Mouse (Mus musculus) T-helper 2 cell (primary cell): Measurements from ENCODE around the gene Gata5.

Source experiments
- in situ Hi-C: fragments of 300-600 bp; cut with MboI, MseI; formaldehyde crosslinking; loops from one replicate; pipeline ENCODE4 v1.15.1; 2025; ENCODE audit warnings: high pct_unique_total_duplicates

The Gata5 gene

DNA sequence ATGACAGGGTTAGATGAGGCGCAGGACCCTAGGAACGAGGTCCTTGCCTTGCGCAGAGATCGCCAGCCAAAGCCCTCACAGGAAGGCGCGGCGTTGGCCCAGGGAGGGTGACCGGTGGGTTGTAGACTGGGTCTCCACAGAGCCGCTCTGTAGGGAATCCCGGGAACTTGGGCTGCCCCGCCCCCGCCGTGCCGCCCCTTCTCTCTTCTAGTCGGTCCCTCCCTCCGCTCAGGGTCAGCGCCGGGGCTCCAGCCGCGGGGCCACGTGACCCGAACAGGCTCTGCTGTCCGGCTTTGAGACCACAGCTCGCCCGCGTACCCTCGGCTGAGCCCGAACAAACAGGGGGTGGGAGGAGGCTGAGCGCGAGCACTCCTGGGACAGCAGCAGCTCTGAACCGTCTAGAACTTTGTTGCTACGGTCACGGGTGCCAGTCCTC, at the start of gene Gata5:
TSS of gene Gata5 (minus strand) at position 149 of the 436 bp plus-strand sequence.
- in situ Hi-C loops = no loop called here

DNA sequence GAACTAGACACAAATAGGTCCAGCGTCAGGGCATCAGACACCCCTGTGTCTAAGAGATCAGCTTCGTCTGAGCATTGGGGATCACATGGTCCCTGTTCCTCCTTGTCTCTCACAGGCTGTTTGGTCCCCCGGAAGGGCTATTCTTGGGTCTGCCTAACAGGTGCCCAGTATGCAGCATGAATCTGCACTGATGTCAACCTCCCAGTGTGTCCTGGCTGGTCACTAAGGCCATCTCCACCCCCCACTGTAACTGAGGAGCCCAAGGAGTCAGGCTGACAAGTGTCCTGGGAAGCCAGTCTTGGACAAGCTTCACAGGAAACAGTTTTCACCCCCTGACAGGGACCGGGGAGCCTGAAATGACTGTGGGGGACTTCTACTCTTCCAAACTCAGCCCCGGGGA, 42.2 kb upstream of the Gata5 start:
- in situ Hi-C loops = loop anchor here (25.0 kb wide), 1 partner anchor 1264 kb away; no protein-coding TSS in a partner anchor

DNA sequence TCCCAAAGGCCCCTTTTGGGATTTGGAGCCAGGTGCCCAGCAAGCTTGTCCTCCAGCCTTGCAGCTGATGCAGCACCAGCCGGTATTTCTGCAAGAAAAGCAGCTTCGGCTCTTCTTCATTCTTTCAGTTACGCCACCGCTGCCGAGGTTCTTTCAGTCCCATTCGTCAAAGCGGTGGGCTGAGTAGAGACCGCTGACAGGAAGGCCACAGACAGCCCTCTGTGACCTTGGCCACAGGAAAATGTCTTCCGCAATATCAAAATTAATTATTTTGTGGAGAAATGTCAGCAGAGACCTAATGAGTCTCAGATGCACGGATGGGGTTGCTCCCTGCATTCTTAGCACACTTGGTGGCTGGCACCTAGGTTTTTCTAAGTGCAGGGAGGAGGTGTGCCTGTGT, 38.8 kb upstream of the Gata5 start:
- in situ Hi-C loops = no loop called here

DNA sequence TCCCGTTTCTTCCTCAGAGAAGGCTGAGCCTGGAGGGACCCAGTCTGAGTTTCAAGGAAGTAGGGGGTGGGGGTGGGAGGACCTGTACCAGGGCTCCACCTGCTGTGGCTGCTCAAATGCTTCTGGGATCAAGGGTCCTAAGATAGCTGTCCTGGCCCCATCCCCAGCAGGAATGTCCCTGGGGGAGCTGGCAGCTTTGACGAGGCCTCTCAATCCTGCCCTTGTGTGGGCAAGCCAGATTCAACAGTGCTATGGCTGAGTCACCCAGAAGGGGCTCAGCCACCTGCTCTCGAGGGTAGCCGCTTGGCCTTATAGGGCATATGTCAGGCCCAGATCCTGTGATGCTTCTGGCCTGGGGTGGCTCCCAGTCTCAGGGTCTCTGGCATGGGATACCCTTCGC, 33.9 kb upstream of the Gata5 start:
- in situ Hi-C loops = no loop called here

DNA sequence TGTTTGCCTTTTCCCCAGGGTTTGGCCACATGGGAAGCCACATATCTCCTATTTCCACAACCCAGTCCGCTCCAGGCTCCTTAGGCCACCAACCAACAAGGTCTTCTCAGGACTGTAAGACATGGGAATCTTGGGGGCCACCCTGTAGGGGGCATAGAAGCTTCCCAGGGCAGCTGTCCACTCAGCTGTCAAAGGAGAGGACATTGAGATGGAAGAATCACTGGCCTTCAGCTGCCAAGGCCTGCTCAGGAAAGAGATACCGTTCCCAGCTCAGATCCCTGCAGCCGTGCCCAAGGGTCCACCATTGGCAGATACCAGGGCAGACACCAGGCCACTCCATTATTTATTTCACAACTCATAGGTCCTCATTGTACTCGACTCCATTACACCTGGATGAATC, 32.9 kb upstream of the Gata5 start:
- in situ Hi-C loops = no loop called here

DNA sequence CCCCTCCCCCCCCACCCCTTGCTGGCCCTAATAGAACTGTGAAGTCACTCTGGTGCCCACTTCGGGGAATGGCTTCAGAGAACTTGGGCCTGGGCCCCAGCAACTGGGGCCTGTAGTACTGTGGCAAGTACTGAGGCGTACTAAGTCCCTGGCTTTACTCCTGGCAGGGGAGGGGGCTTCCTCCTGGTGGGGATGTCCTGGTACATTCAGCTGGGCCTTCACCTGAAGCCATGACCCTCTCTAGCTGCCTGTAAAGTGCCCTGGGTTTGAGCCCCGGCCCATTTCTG, 28.9 kb upstream of the Gata5 start:
- in situ Hi-C loops = no loop called here

DNA sequence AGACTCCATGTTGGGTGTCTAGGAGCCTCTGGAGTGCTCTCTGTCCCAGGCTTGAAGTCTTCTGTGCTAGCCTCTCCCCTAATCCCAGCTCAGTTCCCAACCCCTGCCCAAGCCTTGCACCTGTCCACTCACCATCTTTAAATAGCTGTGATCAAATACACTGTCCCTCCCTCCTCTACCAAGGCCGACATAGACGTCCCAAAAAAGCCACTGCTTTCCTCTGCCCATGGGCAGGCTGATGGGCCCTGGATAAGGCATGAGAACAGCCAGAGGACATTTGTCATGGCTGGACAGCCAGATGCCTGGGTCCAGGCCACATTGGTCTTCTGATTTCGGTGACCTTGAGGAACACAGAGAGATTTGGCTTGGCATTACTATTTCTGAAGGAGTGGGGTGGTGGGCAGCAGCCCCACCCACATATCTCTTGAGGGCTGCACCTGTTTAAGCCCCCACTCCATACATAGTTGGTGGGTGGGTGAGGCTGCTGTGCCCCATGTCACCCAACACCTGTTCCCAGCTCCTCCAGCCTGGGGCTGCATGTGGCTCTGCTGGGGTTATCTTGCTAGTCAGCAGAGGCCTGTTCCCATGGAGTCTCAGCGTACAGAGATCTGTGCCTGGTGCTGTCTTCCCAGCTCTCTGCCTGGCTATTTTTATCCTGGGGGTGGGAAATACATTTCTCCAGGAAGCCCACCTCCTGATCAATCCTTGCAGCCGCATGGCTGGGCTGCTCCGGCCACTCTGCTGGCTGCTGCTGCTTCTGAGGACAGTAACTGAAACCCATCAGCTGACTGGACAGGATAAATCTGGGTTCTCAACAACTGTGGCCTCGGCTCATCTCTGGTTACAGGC, 28.3 kb upstream of the Gata5 start:
- in situ Hi-C loops = no loop called here

DNA sequence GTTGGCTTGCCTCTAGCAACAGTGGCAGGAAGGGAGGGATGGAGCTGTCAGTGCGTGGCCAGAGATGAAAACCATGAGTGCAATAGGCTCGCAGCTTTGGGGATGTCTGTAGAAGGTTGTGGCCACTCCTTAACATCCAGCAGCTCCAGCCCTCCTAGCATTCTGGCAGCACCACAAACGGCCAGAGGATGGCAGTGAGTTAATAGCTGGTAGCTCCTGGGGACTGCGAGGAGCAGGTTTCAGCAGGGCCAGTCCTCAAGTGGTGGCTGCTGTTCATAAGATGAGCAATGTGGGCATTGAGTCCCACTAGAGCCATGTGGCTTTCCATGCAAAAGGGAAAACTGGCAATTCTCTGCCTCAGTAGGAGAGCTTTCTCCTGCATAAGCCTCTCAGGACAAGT, 24.6 kb upstream of the Gata5 start:
- in situ Hi-C loops = no loop called here

DNA sequence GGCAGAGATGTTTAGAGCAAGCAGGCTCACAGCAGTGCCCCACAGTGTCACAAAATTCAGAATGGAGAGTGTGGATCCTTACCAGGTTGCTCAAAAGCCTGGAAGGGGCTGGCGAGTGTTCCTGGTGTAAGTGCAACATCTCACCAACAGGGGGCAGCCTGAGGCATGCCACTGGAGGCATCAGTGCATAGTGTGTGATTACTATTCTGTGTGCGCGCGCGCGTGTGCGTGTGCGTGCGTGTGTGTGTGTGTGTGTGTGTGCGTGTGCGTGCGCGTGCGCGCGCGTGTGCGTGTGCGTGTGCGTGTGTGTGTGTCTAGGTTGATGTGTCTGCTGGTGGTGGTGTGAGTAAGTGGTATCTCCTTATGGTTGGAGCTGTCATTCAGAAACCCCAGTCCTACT, 18.8 kb upstream of the Gata5 start:
- in situ Hi-C loops = no loop called here

DNA sequence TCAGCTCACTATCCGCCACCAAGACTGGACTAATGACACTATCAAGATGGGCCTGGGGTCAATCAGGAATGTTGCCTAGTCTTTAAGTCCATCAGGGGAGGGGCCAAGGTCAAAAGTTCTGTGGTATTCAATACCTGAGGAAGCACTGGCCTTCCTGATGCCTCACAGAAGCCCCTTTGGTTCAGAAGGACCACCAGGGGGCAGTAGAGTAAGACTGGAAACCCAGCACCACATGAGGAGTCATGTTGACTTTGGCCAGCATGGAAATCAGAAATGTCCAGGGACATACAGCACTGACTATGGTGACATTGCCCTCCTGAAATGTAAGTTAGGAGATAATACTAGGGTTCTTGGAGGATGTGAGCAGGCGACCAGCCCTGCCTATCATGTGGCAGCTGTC, 16.2 kb upstream of the Gata5 start:
- in situ Hi-C loops = no loop called here

DNA sequence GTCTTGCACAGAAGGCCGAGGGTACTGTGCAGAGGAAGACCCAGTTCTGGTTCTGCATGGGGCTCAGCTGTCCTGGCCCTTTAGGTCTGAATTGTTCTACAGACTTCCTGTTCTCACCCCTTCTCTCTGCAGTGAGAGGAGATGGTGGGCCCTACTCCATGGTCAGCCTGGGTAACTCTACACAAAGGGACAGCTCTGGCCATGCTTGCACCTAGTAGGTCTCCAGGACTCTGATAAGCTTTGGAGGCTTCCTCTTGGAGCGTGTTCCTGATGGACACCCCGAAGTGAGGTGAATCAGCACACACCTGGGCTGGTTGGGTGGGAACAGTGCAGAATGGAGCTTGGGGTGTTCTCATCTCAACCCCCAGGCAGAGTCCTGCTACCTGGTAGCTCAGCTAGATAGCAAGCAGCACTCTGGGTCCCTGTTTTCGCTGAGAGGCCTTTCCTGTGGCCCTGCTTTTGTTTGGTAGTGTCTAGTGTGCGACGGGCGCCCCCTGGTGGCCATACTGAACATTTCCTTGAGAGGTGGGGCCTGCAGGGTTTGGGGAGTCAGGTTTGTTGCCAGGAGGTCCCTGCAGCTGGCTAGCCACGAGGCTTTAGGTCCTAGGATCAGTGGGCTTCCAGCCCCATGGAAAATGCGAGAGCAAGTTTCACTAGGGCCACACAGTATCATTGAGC, 12.5 kb upstream of the Gata5 start:
- in situ Hi-C loops = loop anchor here (5.0 kb wide), 1 partner anchor 70 kb away; no protein-coding TSS in a partner anchor

DNA sequence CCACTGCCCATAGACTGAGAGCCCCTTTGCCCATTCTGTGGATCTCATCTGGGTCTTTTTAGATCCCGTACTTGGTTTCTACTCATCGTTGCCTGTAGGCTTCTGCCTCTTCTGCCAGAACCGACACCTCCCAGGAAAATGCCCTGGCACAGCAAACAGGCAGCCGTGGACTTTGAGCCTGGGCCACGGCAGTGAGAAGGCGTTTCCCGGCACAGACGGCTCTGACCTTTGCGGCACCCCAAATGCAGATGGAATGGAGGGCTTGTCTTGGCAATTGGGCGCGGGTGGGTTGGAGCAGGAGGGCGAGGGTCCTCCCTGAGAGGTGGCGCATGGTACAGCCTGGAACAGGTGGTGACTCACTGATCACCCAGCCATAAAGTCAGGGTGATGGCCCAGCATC, 8.6 kb upstream of the Gata5 start:
- in situ Hi-C loops = no loop called here

DNA sequence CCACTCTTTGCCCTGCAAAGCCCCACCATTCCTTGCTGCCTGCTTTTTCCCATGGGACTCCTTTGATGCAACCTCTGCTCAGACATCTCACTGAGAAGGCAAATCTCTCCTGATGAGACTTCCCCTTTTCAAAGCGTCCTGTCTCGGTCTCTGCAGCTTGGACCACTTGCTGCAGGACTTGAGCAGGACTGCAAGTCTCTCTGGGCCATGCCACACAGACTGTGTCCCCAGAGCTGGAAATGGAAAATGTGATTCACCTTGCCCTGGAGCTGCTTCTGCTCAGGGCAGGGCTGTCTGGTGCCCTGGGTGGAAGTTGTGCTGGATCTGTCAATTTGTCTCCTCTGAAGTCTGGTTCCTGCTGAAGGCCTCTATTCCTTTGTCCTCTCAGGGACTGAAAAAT, 7.7 kb upstream of the Gata5 start:
- in situ Hi-C loops = no loop called here

DNA sequence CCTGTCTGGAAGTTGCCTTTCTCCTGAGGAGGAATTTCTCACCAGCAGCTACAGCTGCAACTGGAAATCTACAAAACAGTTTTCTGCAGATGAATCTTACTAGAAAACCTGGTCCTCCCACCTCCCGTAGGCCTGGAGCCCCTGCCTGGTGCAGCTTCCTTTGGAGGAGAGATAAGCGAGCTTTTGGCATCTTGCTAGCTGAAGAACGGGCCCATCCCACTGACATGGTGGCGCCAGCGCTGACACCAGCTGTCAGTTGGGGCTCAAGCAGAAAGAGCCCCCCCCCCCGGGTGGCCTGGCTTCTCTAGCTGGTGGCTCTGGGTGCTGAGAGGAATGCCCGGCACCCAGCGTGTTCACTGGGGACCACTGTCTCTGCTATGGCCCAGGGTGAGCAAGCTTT, 6.7 kb upstream of the Gata5 start:
- in situ Hi-C loops = no loop called here

DNA sequence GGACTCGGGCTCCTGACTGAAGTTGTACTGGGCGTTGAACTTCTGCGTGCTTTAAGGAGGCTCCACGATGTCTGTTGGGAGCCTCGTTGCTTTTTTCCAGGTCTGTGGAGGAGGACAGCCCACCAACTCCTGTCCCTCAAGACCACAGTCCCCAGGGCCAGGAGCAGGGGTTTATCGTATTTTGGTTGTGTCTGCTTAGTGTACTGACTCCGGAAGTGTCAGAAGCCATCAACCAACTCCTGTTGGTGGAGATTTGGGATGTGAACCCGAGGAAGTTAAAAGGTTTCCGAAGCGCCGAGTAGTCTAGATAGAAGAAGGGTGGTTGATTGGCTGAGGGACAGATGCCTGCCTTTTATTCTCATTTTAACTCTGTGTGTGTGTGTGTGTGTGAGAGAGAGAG, 5.4 kb upstream of the Gata5 start:
- in situ Hi-C loops = no loop called here

DNA sequence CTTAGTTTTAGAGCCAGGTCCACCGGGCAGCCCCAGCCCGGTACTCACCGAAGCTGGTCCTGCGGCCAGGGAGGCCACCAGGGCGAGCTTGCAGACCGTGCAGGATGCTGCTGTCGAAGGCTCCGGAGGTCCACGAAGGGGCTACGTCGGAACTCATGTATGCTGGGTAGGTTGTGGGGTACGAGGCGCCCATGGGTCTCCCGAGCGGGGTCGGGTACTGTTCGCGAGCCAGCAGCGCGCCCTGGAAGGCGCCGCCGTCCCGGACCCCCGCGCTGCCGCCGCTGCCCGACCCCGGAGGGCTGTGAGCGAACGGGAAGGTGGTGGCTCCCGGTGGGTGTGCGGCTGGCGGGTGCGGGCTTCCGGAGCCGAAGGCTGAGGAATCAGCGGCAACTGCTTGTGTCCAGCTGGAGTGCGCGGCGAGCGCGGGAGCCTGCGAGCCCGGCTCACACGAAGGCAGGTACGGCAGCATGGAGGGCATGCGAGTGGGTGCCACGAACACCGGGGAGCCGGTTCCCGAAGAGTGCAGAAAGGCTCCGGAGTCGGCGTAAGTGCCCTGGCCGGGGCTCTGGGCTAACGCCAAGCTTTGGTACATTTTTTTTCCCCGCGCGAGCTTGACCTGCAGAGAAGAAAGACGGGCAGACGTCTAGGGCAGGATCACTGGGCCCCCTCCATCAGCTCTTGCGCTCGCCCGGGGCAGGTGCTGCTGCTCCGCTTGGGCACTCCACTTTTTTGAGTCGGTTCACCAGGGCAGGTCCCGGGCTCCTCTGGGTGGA, 535 bp downstream of the Gata5 start:
- in situ Hi-C loops = no loop called here

DNA sequence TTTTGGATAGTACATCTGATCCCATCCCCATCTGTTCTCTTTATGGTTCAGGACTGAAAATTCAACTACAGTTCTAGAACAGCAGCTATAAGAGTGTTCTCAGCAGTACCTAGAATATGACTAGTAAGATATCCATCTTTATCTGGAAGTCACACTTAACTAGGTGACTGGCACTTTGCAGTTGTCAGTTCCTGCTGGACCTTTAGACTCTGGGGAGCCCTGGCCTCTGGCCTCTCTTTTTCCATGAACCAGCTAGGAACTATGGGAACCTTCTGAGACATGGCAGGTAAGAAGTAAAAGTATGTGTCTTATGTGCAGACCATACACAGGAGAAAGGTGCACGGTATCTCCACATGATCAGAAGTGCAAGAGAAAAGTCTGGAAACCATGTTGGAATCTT, 5.0 kb downstream of the Gata5 start:
- in situ Hi-C loops = loop anchor here (5.0 to 10.0 kb wide), 2 partner anchors 42 to 425 kb away; partner anchors contain the start of gene Rbbp8nl

DNA sequence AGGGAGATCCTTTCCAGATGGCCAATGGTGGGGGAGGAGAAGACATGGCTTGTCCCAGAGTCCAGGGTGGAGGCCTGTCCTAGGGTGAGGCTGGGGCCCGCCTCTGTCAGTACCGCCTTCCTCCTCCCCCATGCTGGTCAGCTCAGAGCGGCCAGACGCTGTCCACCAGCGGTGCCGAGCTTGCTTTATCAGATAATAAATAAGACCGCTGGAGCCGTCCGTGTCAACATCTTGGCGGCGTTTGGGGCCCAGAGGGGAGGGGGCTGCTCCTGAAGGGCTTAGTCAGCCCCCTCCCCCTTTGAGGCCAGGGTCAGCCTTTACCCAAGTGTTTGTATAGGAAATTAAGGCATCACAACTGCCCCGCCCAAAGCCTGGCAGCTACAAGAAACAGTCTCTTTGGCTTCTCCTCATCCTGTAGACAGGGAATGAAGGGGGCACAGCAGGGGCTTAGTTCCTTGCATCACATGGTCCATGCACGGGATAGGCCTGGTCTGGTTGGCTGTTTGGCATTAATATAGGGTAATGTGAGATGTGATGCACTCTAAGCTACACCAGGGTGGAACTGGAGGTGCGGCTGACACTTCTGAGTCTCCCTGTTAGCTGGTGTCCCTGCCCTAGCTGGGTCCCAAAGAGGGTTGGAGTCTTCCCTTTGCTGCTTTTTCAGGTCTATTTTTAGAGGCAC, 11.7 kb downstream of the Gata5 start:
- in situ Hi-C loops = loop anchor here (10.0 kb wide), 1 partner anchor 432 kb away; no protein-coding TSS in a partner anchor

DNA sequence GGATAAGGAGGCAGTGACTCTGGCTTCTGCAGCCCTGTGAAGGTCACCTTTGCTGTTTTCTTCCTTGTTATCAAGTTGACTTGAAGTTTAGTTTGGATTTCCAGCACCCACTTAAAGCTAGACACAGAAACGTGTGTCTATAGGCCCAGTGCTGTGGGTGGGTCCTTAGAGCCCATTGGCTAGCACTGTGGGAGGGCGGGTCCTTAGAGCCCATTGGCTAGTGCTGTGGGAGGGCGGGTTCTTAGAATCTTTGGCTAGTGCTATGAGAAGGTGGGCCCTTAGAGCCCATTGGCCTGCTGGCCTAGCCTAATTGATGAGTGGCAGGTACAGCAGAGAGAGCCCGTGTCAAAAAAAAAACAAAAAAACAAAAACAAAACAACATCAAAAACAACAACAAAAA, 14.3 kb downstream of the Gata5 start:
- in situ Hi-C loops = loop anchor here (10.0 kb wide), 1 partner anchor 435 kb away; no protein-coding TSS in a partner anchor

DNA sequence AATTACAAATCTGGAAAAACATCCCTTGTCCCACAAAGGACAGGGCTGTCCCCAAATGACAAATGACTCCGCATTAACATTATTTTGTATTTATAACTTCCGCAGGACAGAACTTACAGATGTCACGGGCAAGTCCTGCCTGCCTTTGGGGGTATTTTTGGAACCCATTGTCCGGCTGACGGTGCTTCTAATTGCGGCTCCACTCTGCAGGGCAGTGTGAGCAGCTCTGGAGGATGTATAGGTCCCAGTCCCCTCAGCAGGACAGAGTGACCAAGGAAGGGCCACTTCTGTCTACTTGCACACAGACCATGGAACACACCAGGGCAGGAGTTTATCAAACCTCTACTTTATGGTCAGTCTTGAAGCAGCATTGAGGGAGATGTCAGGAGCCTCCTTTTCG, 16.9 kb downstream of the Gata5 start:
- in situ Hi-C loops = no loop called here

DNA sequence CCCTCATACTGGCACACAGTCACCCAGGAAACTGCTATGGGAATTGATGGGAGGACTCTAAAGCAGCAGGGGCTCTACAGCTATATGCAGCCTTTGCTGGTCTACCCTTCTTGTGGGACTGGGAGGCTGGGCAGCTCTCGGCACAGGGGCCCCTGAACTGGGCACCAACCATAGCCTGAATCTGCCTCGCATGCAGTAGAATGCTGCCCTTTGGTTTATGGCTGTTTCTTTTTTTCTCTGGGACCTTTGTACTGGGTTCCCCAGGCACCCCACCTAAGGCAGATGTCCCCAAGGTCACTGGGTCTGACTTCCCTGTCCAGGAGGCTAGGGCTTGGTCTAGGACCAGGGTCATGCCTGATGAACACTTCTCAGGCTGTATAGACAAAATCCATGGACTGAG, 20.2 kb downstream of the Gata5 start:
- in situ Hi-C loops = no loop called here

DNA sequence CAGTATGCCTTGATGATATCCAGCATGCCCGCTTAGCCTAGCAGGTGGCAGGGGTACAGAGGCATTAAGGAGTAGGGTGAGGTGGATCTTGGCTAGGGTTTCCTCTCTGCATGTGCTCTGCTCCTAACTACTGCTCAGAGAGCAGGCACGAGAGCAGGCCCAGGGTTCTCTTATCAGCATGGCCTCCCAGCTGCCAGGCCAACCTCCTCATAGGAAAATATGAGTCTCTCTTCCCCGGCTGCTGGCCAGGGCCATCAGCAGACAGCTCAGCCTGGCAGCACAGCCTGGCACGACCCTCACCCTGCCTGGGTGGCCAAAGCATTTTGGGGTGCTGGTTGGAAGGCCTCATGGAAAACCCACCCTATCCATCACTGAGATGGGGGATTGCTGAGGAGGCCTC, 23.4 kb downstream of the Gata5 start:
- in situ Hi-C loops = no loop called here
